Mouse (Mus musculus): Measurements from ENCODE around the gene Sos2.

Sos2 gene

DNA sequence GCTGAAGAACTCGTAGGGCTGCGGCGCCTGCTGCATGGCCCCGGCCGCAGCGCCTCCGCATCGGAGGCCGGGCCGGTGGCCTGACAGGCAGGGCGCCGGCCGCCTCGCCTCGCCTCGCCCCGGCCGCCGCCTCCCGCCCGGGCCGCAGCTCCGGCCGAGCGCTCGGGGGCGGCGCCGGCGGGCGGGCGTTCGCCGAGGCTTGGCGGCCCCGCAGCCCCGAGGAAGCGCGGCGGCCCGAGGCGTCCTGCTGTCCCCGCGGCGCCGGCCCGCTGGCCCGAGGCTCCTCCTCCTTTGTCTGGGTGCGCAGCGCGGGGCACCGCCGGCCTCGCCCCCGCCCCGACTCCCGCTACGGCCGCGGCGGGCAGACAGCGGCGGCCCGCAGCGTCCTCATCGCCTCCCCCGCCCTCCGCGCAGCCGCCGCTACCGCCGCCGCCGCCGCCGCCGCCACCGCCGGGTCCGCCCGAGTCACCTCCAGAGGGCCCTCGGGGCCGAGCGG is at the start of gene Sos2:
Gene Sos2, minus strand, starts transcription at position 287 of the 496 bp plus-strand sequence.
- in situ Hi-C loops (cut with MseI, MboI): no loop called here

DNA sequence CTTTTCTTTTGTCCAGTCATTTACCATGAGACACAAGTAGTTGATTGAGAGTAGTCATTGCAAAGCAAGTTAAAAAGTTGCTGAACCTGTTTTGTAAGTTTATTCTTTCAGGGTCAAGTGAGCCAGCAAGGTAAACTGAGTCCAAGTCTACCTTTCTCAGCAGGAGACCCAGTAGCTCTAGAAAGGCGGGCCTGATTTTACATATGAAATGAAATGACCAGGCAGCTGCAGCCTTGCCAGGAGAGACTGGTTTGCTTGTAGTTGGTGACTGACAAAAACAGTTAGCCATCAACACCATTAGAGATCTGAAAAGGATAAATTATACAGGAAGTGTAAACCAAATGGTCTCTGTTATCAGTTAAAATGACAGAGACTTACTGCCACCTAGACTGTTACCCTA is 48.7 kb upstream of the Sos2 start:
- in situ Hi-C loops (cut with MseI, MboI): no loop called here

DNA sequence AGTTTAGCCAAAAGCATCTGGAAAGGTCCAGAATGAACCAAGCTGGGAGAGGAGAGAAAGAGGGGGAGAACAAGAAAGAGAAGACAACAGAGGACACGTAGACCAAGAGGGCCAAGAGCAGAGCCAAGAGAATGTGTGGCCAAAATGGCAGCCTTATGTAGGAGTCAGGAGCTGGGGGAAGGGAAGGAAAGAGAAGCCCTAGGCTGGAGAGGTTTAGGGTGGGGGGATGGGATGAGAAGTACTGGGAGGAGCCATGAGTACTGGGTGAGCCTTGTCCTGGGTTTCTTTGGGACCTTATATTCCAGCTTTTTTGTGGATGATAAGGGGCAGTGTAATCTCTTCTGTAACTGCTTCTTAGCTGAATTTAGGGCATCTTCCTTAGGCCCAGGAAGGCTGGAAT is 47.6 kb upstream of the Sos2 start:
- in situ Hi-C loops (cut with MseI, MboI): no loop called here

DNA sequence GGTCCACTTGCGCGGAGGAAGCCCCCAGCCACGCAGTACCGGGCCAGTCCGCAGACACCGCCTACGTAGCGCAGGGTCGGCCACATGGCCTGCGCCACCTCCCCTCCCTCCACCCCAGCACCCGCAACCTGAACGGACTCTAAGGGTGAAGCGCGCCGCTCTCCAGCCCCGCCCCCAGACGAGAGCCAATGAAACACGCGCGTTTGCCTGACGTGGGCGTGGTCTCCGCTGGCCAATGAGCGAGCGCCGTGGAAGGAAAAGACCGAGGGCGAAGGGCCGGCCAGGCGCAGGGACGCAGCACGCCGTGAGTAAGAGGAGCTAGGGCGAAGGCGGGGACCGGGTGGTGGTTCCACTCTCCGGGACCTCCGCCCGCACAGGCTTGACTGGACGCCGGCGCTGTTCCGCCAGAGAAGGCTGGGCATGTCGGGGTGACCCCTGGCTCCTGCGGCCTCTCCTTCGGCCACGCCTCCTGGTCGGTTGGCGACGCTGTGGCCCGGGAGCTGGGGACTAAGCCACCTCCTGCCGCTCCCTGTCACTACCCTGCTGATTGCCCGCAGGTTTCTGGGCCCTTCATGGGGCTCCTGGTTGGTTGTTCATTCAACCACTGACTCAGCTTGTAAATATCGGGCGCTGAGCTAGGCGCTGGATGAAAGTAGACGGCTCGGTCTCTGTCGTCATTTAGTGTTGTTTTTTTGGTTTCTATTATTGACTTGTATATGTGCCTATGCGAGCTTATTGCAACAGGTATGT is 43.2 kb upstream of the Sos2 start, which contains the start of the genes L2hgdh and Atp5s:
Gene L2hgdh, minus strand, starts transcription at position 163 of the 750 bp plus-strand sequence.
Gene Atp5s, plus strand, starts transcription at position 240 of the 750 bp plus-strand sequence.
- in situ Hi-C loops (cut with MseI, MboI): no loop called here

DNA sequence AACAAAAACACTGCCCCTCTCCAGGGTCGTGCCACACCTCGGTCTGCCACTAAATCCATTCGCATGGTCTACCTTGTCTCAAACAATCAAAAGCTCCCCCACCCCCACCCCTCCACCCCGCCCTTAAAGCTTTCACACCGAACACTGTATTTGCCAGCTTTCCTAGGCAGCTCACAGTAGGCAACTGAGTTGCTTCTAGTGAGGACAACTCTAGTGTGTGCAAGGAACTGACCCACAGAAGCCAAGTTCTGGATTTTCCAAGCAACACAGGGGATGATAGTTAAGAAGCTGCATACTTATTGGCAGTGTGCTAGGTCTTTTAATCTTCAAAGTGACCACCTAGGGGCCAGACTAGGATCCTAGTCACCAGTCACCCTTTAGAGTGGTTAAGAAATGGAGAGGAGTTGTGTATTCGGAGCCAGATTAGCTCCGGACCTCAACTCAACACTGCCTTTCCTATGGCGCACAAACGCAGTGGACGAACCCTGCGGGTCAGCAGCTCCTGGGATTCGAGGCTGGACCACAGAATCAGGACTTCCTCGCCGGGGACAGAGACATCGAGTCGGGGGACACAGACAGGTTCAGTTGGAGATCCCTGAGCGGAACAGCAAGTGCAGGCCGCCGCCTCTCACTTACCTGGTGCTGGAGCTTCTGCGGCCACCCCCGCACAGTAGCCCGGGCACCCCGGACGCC is 42.5 kb upstream of the Sos2 start:
- in situ Hi-C loops (cut with MseI, MboI): no loop called here

DNA sequence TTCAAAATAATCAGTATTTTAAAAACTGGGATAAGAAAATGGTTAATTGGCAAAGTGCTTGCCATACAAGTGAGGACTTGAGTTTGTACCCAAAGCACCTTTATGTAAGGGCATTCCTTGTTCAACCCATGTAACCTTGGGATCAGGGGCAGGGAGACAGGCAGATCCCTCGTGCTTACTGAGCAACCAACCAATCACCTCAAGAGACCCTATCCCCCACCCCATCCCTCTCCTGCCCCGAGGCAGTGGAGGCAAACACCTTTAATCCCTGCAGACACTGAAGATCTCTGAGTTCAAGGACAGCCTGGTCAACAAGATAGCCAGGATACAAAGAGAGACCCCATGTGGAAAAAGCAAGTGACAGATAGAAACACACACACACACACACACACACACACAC is 41.7 kb upstream of the Sos2 start:
- in situ Hi-C loops (cut with MseI, MboI): no loop called here

DNA sequence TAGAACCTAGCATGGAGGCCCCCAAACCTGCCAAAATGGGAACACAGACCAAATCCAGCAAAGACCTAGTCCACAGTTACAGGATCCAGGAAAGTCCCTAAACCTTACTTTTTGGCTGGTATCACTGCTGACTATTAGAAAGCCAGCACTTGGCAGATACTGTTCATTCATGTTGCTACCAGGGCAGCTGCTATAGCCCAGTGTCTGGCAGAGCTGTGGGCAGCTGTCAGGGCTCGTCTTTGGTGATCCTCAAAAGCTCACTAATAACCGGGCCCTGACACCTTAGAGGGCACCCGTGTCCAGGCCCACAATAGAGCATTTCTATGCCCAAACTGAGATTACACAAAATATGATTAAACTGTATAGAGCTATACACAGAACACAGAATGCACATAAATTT is 41.2 kb upstream of the Sos2 start:
- in situ Hi-C loops (cut with MseI, MboI): no loop called here

DNA sequence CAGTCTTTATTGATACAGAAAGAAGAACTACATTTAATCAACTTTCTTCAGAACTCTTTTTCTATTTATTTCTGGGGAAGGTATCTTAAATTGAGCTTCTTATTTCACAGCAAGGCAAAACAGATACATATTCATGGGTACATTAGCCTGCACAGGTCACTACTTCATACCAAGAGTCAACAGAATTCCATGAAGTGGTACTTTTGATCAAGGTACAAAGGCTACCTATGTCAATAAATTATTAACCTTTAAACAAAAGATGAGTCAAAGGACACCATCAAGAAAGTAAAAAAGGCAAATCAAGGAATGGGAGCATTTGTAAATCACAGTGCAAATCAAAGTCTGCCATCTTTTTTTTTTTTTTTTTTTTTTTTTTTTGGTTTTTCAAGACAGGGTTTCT is 32.0 kb upstream of the Sos2 start:
- in situ Hi-C loops (cut with MseI, MboI): no loop called here

DNA sequence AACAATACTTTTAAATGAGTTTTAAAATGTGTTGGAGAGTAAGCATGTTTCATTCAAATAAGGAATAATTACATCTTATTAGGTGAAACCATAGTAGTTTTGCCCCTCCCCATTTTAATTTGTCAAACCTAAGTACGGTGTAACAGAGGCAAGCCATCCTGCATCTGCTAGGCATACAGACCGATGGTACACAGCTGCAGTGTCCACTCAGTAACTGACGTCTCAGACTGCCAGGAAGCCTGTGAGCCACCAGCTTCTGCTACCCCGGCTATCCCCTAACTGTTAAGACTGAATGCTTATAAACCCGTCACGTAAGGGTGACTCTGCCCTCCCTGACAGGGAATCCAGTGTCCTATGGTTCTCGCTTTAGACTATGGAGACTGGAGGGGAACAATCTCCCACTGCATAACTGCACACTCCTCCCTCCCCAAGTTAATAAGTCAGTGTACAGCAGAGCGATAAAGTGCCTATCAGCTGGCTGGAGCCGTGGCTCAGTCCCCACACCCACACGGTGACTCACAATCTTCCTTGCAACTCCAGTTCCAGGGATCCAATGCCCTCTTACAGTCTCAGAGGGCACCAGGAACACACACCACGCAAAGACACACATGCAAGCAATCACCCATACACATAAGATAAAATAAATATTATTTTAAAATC is 23.3 kb upstream of the Sos2 start:
- in situ Hi-C loops (cut with MseI, MboI): no loop called here

DNA sequence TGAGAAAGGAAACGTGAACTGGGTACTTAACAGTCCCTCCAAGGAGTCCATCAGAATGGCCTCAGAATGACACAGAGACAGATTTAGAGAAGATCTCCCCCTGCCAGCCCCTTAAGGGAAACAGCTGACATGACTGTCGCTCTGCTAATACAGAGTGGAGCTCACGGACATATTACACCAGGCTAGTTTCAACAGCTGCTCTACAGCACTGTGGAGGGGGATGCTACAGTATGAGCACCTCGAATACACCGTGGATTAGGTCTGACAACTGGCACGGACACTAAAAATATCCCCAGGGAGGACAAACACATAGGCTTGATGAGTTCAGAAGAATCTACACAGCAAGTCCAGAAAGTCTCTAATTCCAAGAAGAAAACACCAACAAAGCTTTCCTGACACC is 16.7 kb upstream of the Sos2 start:
- in situ Hi-C loops (cut with MseI, MboI): no loop called here

DNA sequence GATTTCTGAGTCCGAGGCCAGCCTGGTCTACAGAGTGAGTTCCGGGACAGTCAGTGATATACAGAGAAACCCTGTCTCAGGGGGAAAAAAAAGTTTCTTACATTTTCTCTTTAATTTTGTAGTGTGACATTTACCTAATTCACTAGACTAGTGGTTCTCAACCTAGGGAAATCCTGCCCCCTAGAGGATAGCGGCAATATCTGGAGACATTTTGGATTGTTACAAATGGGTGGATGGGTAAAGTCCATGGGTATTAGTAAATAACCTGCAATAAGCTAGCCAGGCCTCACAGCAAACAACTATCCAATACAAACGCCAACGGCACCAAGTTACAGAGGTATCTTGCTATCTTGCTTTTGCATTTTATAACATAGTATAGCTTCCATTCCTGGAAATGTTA is 15.1 kb upstream of the Sos2 start:
- in situ Hi-C loops (cut with MseI, MboI): no loop called here

DNA sequence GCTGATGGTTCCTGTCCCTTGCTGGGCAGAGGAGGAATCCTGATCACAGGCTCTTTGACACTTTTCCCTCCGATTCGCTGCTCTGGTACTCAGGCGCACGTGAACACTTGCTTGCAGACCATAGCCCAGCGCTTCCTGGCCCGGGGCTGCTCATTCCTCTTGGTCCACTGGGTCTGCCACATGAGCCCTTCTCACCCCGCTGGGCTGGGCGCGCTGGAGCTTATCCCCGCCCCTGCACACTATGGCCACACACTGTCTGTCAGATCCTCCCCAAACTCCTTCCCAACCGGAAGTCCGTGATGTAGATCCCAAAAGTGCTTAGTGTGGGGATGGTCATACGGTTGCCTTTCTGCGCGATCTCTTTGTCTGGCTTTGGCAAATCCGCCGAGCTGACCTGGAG is 11.8 kb upstream of the Sos2 start:
- in situ Hi-C loops (cut with MseI, MboI): no loop called here

DNA sequence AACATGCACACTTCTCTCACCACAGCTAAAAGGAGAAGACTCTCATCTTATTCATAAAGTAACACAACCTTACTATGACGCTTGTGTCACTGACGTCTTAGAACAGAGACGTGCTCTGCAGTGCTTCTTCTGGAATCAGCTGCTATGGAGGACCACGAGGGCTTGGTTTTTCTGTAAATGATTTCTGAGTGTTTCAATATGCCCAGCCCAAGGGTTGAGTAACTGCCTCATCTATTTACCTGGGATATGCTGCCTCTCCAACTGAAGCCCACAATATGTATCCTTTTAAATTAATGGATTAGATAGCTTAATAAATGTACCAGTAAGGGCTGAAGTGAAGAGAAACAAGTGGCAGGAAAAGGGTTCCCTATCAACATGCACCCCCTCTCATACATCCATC is 9.1 kb upstream of the Sos2 start:
- in situ Hi-C loops (cut with MseI, MboI): no loop called here

DNA sequence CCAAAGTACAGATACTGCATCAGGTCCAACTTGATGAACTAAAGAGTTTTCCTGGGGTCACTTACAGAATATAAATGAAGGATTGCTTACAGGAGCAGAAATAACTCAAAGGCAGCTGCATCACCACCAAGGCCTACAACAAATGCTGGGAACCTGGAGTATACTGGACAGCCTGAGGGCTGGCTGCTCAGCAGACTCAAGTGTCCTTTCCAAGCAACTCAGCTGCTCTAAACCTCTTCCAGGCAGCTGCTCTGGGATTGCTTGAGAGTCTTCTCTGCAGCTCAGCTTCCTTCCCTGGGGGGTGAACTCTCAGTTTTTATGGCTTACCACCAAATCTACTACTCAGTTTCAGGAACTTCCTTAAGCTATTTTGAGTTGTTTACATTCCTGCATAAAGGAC is 7.4 kb upstream of the Sos2 start:
- in situ Hi-C loops (cut with MseI, MboI): no loop called here

DNA sequence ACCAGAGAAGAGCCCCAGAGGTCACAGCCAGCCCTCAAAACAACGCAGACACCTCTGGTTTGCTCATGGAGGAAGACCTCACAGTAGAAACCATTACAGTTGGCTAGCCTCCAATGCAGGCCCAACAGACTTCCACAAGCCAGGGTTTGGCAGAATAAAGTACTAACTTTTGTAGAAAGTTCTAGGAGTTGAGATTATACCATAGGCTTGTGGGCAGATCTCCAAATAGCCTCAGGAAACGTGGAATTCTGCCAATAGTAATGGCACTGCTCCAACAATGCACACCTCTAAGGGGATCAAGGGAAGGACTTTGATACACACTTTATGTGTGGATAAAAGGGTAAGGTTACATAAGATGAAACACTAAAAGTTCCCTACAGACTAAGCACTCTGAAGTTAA is 6.7 kb upstream of the Sos2 start:
- in situ Hi-C loops (cut with MseI, MboI): no loop called here

DNA sequence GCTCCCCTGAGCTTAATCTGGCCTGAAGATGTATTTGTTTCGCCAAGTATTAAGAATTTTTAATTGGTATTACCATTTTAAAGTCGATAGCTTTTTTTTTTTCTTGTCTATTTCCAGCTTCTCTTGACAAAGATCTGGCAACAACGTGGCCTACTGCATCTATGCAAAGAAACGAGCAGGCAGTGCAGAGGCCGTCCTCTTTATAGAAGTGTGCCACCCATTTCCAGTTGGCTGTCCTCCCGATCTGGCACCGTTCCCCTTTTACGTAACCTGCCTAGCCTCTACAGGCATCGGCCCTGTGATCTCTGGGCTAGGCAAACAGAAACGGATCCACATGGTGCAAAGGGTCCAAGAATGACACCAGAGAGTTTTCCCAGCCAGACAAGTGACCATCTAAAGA is 1.9 kb upstream of the Sos2 start:
- in situ Hi-C loops (cut with MseI, MboI): no loop called here

DNA sequence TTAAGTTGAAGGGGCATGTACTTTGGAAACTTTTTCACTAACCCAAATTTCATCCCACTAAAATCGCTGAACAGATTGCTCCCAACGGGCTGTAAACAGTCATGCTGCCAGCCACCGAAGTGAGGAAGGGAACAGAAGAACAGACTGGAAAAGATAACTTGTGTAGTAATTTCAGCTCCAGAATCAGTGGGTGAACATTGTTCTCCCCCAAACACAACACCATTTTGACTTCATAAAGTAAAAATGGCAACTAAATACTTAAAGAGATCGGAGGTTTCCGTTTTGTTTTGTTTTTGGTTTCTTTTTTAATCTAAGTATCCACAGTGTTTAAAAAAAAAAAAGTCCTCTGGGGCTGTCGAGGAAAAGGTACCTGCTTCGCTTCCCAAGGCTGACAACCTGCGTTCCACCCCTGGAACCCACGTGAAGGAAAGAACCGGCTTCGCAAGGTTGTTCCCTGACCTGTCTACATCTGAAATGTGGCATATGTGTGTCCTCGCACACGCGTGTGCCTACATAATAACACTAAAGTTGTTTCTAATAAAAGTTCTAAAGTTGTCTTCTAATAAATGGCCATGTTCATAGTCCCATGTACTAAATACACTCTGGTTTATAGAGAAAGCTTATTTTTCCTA is 1.3 kb upstream of the Sos2 start:
- in situ Hi-C loops (cut with MseI, MboI): no loop called here

DNA sequence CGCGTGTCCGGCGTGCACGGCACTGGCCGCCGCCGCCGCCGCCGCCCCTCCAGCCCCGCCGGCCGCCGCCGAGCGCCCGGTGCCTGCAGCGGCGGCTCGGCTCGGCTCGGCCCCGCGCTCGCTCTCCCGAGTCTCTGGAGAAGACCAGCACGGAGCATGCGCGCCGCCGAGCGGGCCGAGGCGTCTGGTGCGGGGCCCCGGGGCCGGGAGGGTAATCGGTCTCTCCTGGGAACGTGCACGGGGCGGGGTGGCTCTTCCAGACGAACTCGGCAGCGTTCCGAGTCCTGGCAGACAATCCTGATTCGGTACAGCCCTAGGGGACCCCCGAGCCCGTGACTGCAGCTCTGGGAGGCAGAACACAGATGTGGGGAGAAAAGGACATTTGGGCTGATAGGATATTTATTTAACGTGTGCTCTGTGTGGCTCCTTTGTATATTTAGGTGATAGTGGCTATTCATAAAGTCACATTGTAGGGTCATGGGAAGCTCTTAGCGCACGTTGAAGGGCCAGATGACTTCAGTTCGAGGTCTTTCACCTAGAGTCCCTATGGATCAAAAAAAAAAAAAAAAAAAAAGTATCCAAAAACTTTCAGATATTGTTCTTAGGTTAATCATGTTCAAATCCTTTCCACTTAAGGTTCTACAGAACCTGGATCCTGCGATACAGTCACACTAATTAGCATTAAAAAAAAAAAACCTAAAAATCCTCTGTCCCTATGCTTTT is 574 bp upstream of the Sos2 start:
- in situ Hi-C loops (cut with MseI, MboI): no loop called here

DNA sequence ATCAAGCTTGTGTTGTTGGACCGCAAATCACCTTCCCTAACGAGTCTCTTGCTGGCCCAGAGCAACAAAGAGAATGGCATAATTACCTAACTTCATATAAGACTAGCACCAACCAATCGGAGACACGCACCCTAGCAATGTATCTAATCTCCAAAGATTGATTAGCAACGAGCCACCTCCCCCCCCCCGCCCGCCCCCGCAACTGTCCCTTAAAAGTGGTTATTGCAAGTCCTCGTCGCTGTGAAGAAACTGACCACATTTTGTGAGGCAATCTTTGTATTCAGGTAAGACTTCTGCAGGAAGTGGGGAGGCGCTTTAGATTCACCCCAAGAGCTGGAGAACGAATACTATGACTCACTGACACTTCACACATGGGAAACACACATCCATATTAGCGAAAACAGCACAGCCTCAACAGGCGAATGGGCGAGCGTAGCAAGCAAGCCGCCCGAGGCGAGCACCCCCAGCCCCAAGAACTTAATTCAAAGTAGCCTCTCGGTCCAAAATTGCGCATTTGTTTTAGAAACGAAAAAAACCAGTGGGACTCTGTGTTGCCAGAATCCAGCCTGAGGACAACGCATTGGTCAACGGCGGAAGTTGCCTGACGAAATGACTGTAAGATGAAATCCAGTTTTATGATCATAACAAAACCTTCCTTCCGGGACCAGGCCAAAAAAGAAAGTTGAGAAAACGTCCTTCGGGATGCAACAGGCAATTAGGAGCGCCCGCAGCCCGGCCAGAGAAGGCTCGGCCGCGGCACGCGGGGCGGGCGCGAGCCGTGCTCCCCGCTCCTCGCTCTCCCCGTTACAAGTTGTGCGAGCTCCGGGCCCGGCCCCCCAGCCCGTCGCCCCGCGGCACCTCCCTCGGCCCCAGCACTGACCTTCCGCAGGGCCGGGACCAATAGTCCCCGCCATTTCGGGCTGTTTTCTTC is 752 bp downstream of the Sos2 start:
- in situ Hi-C loops (cut with MseI, MboI): no loop called here

DNA sequence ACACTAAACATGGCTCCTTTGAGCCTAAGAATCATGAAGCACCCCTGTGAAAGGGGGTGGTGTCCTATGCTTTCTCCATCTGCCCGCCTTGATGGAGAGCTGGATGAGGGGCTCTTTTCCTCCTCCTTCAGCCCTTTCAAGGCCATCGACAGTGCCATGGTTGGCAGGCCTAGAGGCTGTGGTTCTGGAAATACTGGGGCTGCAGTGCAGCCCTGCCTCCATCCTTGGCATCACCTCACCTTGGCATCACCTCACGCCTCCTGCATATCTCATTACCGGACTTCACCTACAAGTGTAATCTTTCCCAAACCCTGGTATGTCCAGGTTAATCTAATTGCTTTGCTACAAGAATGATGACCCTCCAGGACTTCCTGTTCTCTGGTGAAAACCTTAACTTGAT is 5.5 kb downstream of the Sos2 start:
- in situ Hi-C loops (cut with MseI, MboI): no loop called here
